Mouse (Mus musculus) granulocyte monocyte progenitor cell, adult 5-6 weeks (primary cell): ENCODE data around the gene Trmt1. TPM values are rescaled to one million over a fixed set of nuclear protein-coding genes. Genes with fewer than 3 reads are reported as not detected.
A peak's percentile ranks its signal among the peaks of the same experiment; 100 is the strongest.
"Not testable (repeated sequence)": the region's sequence is repeated elsewhere in the genome, so short reads cannot be mapped to it uniquely, and the experiment has no call there.

ENCODE experiments used
- ATAC-seq: replicated peaks from 2 replicates; pipeline ENCODE4 v1.8.0; 2016; ENCODE audit warnings: mild to moderate bottlenecking, moderate TSS enrichment, inconsistent platforms; ENCODE audit not compliant: poor library complexity, severe bottlenecking
- total RNA-seq, 2 experiments: library from RNA; stranded (forward) in 1 of 2; stranded (reverse) in 1 of 2; fragments of 200-712, 200-1000 nt in 1 of 2; fragments of >200 nt in 1 of 2; fragmentation: Nextera tagmentation in 1 of 2; gene quantifications; 2 replicates each; pipeline ENCODE4 v1.2.3; 2014 to 2017

Trmt1 gene
- total RNA-seq, 2 experiments from 2014 or later: 73.8 to 76.9 TPM

DNA sequence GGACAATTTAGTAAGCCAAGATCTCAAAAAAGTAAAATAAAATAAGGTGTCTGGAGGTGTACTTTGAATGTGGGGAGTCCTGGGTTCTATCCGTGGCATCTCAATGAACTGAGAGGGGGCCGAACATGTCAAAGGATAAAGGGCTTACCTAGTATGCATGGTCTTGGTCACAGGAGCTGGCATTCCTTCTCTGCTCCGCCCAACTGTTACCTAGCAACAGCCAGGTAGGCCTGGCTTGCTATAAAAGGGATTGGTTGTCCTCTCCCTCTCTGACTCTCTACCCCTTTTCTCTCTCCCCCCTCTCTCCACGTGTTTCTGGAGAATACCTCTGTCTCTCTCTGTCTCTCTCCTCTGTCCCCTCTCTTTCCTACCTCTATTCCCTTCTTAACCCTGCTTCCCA is 28.4 kb upstream of the Trmt1 start:
- ATAC-seq: no peak

DNA sequence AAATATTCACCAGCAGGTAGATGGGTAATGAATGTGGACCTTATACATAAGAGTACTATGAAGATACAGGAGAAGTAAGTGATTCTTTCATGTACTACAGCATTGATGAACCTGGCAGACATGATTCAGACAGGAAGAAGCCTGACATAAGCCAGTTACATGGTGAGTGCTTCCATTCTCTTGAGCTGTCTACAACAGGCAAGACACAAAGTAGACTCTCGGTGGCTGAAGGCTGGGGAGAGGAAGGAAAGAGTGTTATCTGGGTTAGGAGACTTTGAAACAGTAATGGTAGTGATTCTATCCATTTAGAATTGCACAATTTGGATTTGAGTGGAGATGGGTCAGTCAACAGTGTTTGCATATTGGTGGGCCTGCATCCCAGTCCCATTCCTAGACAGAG is 27.2 kb upstream of the Trmt1 start:
- ATAC-seq: no peak

GRCm38 (mm10) chr8:84659936-84660818 is 25.9 kb upstream of the Trmt1 start:
- peak; percentile 7 for ATAC-seq

DNA sequence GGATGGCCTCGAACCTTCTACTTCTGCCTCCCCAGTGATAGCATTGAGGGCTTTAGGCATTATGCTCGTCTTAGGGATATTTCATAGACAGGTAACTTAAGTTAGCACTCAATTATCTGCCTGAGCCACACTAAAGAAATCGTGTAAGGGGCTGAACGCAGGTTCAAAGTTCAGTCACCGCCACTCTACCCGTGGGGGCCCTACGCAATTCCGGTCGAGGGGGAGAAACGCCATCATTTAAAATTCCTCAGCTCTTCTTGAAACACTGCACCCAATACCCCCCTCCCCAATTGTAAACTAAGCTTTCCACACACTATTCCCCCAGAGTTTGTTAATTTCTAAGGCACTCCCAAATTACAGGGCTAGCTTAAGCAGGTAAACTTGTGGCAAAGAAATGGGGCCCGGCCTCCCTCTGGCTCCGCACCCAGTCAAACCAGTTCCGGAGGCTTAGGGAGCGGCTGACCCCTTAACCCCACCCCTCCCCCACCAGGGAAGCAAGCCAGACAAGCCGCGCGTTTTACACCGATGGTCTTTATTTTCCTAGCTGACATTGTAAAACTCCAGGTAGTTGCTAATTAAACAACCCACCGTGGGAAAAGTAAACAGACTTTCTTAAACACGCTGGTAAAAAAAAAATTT is 25.2 kb upstream of the Trmt1 start:
- ATAC-seq: no peak

DNA sequence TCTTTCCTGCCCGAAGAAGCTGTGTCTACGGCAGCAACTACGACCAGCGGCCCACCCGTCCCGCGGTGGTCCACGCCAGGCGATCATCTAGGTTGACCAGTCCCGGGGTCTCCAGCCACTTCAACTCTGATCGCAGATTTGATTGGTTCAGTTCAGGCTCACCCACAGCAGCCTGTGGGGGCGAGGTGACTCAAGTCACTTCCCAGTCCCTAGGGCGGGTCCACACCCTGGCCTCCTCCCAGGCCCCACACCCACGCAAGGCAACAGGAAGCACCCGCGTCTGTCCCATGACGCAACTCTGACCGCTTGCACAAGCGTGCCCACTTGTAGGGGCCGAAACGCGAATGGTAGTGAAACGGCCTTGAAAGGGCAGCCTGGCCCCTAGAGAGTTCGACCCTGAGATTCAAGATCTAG is 24.6 kb upstream of the Trmt1 start:
- ATAC-seq: peak; percentile 34

GRCm38 (mm10) chr8:84661961-84662571 is 24.0 kb upstream of the Trmt1 start:
- ATAC-seq: peak; percentile 33

DNA sequence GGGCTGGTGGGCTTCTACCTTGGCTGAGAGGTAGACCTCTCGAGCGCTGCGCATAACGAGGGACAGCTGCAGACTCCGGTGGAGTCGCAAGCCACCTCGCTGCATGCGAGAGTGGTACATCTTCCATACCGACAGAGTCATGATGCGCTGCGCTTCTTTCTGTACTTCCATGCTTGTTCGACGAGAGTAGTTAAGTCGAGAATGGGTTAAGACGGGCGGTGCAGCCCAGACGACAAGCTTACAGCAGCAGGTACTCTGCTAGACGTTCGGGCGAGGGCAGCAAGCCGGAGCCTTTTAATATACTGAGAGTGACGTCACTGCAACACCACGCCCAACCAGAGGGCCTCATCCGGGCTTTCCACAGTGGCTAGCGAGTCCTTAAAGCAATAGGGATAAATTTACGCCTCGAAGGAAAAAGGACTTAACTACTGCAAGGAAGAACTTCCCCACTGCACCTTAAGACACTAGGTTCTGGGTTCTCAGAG is 23.5 kb upstream of the Trmt1 start, which contains the start of gene Ier2:
Gene Ier2, minus strand, starts transcription at position 272 of the 485 bp plus-strand sequence.
- peak; percentile 36 for ATAC-seq

GRCm38 (mm10) chr8:84663483-84664327 is 22.4 kb upstream of the Trmt1 start:
- ATAC-seq: peak; percentile 41

GRCm38 (mm10) chr8:84664566-84665384 is 21.3 kb upstream of the Trmt1 start:
- ATAC-seq: peak; percentile 11

- no peak for ATAC-seq
These were observed 20.7 kb upstream of the Trmt1 start for GRCm38 (mm10) chr8:84665385-84665893.

DNA sequence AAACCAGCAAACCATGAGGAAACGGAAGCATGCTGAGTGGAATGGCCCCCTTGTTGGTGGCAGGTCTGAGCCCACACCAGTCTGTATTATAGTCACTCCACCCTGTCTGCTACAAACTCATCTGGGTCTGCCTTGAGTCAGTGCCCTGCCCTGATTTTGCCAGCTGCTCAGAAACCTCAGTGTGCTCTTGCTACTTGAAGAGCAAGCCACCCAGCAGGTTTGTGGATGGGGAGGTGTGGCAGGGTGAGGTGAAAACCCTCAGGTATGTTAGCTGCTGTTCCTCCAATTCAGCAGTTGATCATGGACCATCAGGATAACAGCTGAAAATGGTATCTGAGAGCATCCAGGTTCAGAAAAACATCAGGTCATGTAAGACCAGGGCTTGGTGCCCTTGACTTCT is 18.0 kb upstream of the Trmt1 start:
- ATAC-seq: no peak

GRCm38 (mm10) chr8:84668731-84669485 is 17.2 kb upstream of the Trmt1 start:
- no peak for ATAC-seq

DNA sequence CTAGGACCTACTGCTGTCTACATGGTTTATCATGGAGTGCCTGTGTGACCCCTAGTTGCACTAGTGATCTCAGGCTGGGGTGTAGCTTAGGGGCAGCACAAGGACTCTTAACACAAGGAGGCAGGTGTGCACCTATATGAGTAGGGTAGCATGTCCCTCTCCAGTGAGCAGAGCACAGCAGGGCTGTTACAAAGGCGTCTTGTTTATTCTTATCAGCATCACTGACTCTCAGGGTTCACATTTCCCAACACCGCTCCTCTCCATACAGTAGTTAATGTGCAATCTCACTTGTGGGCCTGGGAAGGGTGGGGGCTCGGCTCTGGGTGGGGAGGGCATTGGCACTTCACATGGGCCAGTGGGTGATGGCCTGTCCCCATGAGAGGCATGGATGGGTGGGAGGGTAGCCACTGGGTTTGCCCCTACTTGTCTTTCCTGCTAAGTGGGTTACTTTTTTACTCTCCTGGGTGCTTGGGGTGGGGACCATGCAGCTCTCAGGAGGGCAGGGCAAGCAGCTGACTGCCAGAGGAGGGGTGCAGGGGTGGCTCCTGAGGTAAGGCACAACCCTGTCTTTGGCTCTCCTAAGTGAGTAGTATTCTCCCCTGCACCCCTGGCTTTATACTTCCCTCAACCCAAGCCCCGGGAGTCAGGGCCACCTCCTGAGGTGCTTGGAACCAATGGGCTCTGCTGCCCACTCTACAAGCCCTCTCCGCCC is 15.7 kb upstream of the Trmt1 start:
- not testable (repeated sequence) for ATAC-seq

DNA sequence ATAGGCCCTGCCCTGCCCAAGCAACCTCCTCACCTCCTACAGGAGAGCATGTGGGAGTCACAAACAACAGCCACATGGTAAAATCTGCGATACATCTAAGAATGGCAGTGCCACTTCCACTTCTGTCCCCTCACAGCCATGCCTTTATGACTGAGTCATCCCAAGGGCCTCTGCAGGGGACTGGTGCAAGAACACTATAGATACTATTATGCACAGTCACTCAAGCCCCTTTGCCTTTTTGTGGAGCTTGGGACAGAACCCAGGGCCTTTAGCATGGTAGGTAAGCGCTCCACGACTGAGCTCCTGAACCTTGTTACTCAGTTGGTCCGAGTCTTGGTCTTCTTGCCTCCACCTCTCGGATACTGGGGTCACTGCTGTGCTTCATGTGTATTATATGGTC is 8.8 kb upstream of the Trmt1 start:
- no peak for ATAC-seq

- ATAC-seq: no peak
These were observed 4.6 kb upstream of the Trmt1 start for GRCm38 (mm10) chr8:84681476-84681875.

GRCm38 (mm10) chr8:84682257-84682656 is 3.9 kb upstream of the Trmt1 start:
- ATAC-seq: peak; percentile 58

- no peak for ATAC-seq
These were observed 1.6 kb upstream of the Trmt1 start for GRCm38 (mm10) chr8:84684537-84684936.
